Mouse (Mus musculus): Measurements from ENCODE around the gene Kifc1.
A peak's percentile ranks its signal among the peaks of the same experiment; 100 is the strongest.
"Not testable (repeated sequence)": the region's sequence is repeated elsewhere in the genome, so short reads cannot be mapped to it uniquely, and the experiment has no call there.

Gene Kifc1

DNA sequence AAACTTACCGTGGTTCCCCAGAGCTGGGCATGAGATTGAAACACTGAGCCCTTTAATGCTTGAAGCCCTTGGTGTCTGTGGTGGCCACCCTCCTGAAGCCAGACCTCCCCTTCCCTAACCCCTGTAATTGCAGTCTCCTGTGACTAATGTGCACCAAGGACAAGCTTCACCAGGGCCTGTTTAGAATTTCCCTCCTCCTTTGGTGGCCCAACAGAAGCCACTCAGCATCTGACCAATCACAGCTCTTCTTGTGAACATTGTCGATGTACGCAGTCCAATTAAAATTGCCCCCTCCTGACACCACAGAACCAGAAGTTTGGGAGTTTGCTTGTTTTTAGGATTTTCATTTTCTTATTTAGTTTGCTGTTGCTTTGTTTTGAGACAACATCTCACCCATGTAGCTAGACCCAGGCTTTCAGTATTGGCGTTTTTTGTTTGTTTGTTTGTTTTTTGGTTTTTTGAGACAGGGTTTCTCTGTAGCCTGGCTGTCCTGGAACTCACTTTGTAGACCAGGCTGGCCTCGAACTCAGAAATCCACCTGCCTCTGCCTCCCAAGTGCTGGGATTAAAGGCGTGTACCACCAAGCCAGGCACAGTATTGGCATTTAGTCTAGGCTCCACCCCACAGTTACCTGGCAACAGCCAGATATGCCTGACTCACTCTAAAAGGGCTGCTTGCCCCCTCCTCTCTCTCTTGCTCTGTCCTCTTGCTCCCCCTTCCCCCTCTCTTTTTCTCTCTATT is 13.6 kb upstream of the Kifc1 start:
- not testable (repeated sequence) for DNase-seq (ENCODE audit: low spot score in 2 of 2)

DNA sequence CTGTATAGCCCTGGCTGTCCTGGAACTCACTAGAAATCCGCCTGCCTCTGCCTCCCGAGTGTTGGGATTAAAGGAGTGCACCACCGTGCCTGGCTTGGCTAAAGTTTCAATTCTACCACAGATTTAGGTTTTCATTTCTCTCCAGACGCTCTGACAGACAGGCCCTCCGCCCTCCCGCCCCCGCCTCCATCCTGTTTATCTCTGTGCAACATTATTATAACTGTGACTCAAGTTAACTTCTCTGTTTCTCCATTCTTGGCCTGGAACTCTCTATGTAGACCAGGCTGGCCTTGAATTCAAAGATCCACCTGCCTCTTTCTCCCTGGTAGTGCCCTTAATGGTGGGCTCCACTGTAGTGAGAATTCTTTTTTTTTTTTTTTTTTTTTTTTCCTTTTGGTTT is 12.0 kb upstream of the Kifc1 start:
- no peak for DNase-seq (ENCODE audit: low spot score in 2 of 2)

DNA sequence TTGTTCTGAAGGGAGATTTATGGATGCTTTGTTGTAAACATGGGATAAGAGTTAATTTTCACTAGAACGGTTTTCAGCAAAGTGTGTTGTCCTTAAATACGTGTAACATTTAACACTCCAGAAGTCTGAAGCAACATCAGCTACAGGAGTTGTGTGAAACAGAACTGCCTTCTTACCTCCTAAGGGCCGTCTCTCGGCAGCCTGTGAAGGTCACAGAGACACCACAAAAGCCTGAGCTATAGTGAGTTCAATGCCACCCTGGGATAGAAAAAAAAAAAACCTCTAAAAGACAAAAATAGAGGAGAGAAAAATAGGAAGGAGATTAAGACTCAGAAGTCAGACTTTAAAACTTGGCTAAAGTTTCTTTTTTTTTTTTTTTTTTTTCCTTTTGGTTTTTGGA is 11.6 kb upstream of the Kifc1 start:
- DNase-seq (ENCODE audit: low spot score in 2 of 2), result no peak

- no peak for DNase-seq (ENCODE audit: low spot score in 2 of 2)
Measured at GRCm38 (mm10) chr17:33901653-33902052, 11.2 kb upstream of the Kifc1 start.

GRCm38 (mm10) chr17:33900989-33901314 is 10.5 kb upstream of the Kifc1 start:
- no peak for DNase-seq (ENCODE audit: low spot score in 2 of 2)

DNA sequence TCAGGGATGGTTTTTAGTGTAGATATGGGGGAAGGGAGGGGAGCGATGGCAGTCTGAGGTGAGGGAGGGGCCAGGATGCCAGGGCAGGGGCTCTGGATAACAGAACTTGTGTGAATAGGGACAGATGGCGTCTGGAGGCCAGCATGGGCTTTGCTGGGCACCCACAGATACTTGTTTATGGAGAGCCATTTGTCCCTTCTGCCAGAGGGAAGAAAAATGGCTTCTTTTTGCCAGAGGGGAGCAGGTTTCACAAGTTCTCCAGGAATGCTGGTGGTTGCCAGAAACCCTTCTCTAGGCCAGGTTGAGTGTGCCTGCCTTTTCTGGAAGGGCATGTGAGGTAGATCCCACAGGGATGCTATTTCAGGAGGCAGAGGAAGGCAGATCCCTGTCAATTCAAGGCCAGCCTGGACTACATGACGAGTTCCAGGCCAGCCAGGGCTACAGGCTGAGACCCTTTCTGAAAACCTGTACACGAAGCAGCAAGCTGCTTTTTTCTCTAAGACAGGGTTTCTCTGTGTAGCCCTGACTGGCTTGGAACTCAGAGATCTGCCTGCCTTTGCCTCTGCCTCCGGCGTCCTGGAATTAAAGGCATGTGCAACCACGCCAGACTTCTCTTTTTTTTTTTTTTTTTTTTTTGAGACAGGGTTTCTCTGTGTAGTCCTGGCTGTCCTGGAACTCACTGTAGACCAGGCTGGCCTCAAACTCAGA is 10.0 kb upstream of the Kifc1 start:
- DNase-seq (ENCODE audit: low spot score in 2 of 2), result no peak

- no peak for DNase-seq (ENCODE audit: low spot score in 2 of 2)
Measured at GRCm38 (mm10) chr17:33899642-33900041, 9.2 kb upstream of the Kifc1 start.

GRCm38 (mm10) chr17:33898193-33898592 is 7.7 kb upstream of the Kifc1 start:
- not testable (repeated sequence) for DNase-seq (ENCODE audit: low spot score in 2 of 2)

- DNase-seq (ENCODE audit: low spot score in 2 of 2), result no peak
Measured at GRCm38 (mm10) chr17:33897114-33897794, 6.8 kb upstream of the Kifc1 start.

DNA sequence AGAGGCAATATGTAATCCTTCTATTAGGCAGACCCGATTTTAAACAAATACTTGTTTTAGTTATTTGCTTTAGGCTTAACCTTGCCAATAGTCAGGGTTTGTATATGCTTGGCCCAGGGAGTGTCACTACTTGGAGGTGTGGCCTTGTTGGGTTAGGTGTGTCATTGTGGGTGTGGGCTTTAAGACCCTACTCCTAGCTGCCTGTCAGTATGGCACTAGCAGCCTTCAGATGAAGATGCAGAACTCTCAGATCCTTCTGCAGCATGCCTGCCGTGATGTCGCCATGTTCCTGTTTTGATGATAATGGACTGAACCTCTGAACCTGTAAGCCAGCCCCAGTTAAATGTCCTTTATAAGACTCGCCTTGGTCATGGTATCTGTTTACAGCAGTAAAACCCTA is 2.5 kb upstream of the Kifc1 start:
- DNase-seq (ENCODE audit: low spot score in 2 of 2), result not testable (repeated sequence)

- no peak for DNase-seq (ENCODE audit: low spot score in 2 of 2)
Measured at GRCm38 (mm10) chr17:33892429-33892828, 2.0 kb upstream of the Kifc1 start.

DNA sequence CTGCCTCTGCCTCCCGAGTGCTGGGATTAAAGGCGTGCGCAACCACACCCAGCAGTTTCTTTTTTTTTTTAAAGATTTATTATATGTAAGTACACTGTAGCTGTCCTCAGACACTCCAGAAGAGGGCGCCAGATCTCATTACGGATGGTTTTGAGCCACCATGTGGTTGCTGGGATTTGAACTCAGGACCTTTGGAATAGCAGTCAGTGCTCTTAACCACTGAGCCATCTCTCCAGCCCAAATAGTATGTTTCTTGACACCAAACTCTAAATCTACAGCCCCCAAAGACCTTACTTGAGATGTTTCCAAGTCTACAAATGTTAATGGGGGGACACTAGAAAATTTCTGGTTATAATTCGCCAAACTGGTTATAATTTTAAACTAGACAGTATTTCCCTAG is 1.4 kb upstream of the Kifc1 start:
- DNase-seq (ENCODE audit: low spot score in 2 of 2), result not testable (repeated sequence)

DNA sequence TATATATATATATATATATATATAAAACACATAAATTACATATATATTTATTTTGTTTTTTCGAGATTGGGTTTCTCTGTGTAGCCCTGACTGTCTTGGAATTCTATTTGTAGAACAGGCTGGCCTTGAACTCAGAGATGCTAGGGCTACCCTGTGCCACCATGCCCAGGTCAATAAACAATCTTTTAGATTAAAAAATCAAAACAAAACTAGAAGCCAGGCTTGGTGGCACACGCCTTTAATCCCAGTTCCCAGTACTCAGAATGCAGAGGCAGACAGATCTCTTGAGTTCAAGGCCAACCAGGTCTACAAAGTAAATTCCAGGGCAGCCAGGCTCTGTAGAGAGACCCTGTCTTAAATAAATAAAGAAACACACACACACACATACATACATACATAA is 896 bp upstream of the Kifc1 start:
- DNase-seq (ENCODE audit: low spot score in 2 of 2), result no peak

- DNase-seq (ENCODE audit: low spot score in 2 of 2), result not testable (repeated sequence)
Measured at GRCm38 (mm10) chr17:33889941-33890532, 424 bp downstream of the Kifc1 start.

GRCm38 (mm10) chr17:33888230-33888629 is 2.2 kb downstream of the Kifc1 start:
- DNase-seq (ENCODE audit: low spot score in 2 of 2), result not testable (repeated sequence)

DNA sequence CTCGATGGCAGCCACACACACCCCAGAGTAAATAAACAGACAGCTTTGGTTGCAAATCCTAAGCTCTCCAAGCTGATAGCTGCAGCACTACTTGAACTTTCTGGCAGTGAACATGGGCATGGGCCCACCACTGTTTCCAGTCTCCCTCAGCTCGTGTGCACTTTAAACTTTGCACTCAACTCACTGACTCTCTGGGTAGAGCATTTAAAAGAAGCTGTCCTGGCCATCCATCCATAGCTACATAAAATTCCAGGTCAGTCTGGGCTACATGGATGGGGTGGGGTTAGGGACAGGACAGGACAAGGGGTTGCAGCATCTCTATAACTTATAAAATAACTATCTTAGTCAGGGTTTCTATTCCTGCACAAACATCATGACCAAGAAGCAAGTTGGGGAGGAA is 2.7 kb downstream of the Kifc1 start:
- not testable (repeated sequence) for DNase-seq (ENCODE audit: low spot score in 2 of 2)

DNA sequence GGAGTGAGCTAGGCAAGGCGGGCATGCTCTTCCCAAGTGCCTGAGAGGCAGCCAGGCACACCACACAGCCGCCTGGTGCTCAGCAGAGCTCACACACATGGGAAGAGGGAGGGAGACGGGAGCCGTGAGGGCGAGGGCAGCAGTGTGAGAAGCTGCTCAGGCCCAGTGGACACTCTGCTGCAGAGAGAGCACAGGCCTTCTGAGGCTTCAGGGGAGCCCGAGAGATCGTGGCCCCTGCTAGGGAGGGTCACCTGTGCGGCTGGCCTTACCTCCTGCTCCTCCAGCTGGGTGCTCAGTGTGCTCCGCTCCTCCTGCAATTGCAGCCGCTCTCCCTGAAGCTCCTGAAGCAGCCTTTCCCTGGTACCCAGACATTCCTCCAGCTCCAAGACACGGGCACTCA is 6.1 kb downstream of the Kifc1 start:
- not testable (repeated sequence) for DNase-seq (ENCODE audit: low spot score in 2 of 2)

GRCm38 (mm10) chr17:33875797-33876196 is 14.7 kb downstream of the Kifc1 start:
- not testable (repeated sequence) for DNase-seq (ENCODE audit: low spot score in 2 of 2)

- no peak for DNase-seq (ENCODE audit: low spot score in 2 of 2)
Measured at GRCm38 (mm10) chr17:33874411-33874810, 16.1 kb downstream of the Kifc1 start.

GRCm38 (mm10) chr17:33873537-33873936 is 16.9 kb downstream of the Kifc1 start, which contains the start of gene Gm7029:
Gm7029 (plus strand) TSS chr17:33873837.
- not testable (repeated sequence) for DNase-seq (ENCODE audit: low spot score in 2 of 2)

DNA sequence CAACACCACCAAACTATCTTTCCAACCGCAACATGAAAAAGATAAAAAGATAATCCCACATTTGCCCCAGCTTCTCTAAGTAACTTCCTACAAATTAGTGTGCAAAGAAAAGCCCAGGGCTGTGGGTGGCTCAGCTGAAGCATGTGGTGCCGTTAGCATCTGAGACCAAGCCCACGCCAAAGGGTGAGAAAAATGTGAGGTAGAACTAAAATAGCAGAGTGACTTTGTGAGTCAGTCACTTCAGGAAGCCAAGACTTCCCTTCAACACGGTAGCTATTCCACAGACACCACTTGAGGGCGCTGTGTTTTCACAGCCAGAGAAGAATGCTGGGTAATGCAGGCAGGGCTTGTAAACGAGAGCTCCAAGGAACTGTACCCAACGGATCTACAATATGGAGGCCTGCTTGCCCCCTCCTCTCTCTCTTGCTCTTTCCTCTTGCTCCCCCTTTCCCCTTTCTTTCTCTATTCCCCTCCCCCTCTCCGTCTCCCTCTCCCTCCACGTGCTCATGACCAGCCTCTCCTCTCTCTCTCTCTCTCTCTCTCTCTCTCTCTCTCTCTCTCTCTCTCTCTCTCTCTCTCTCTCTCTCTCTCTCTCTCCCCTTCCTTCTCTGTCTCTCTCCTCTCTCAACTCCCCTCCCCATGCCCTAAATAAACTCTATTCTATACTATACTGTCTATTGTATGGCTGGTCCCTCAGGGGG is 25.0 kb downstream of the Kifc1 start:
- peak; percentile 72 to 80 for DNase-seq (ENCODE audit: low spot score in 2 of 2)

- no peak for DNase-seq (ENCODE audit: low spot score in 2 of 2)
Measured at GRCm38 (mm10) chr17:33857816-33858215, 32.6 kb downstream of the Kifc1 start.

All from frontal cortex, postnatal 14 days (tissue).